Mouse (Mus musculus) hindbrain, embryonic 15.5 days (tissue): ENCODE results near the gene Nuak2. TPM values are rescaled to one million over a fixed set of nuclear protein-coding genes. Genes with fewer than 3 reads are reported as not detected.

Source experiments
- ATAC-seq: fragments of 200-750 bp; cut with Nextera tagmentation; 2 replicates; pipeline ENCODE4 v1.8.0; 2017; ENCODE audit warnings: low read depth, moderate number of reproducible peaks, moderate TSS enrichment; ENCODE audit not compliant: low FRiP score
- H3K27ac ChIP-seq: fragments of 300-500 bp; sonication (generic); replicated peaks from 2 replicates; pipeline ENCODE4 v1.5.1; 2015; ENCODE audit warnings: mild to moderate bottlenecking, inconsistent platforms
- H3K27me3 ChIP-seq: fragments of 300-500 bp; sonication (generic); 2 replicates; pipeline ENCODE4 v1.6.1; 2015; ENCODE audit warnings: control low read depth, inconsistent platforms
- H3K36me3 ChIP-seq: fragments of 300-500 bp; sonication (generic); 2 replicates; pipeline ENCODE4 v1.6.1; 2015; ENCODE audit warnings: control low read depth, inconsistent platforms
- H3K4me1 ChIP-seq: fragments of 300-500 bp; sonication (generic); replicated peaks from 2 replicates; pipeline ENCODE4 v1.6.1; 2015; ENCODE audit warnings: control low read depth, inconsistent platforms
- H3K4me2 ChIP-seq: fragments of 300-500 bp; sonication (generic); 2 replicates; pipeline ENCODE4 v1.6.1; 2015; ENCODE audit warnings: moderate library complexity, mild to moderate bottlenecking, inconsistent platforms
- H3K4me3 ChIP-seq: fragments of 300-500 bp; sonication (generic); 2 replicates; pipeline ENCODE4 v1.5.1; 2015; ENCODE audit warnings: mild to moderate bottlenecking, inconsistent platforms
- H3K9ac ChIP-seq: fragments of 300-500 bp; sonication (generic); 2 replicates; pipeline ENCODE4 v1.6.1; 2015; ENCODE audit warnings: inconsistent platforms
- H3K9me3 ChIP-seq: fragments of 300-500 bp; sonication (generic); 2 replicates; pipeline ENCODE4 v1.6.1; 2016; ENCODE audit warnings: control low read depth, inconsistent platforms
- WGBS: fragments of 180-500 bp; shearing (Covaris S2); methylation state at CpG from one replicate; pipeline ENCODE4 v1.1.7; 2015; 5-methylcytosine and 5-hydroxymethylcytosine counted together
- polyA plus RNA-seq: library from polyadenylated mRNA; unstranded; fragments of >200 nt; fragmentation: Nextera tagmentation; extraction: Ambion mirVana; gene quantifications from 2 replicates; pipeline ENCODE4 v1.2.1, GENCODE M21; 2015

Gene Nuak2
- polyA plus RNA-seq, 1 experiment from 2014 or later = 12.9 TPM

DNA sequence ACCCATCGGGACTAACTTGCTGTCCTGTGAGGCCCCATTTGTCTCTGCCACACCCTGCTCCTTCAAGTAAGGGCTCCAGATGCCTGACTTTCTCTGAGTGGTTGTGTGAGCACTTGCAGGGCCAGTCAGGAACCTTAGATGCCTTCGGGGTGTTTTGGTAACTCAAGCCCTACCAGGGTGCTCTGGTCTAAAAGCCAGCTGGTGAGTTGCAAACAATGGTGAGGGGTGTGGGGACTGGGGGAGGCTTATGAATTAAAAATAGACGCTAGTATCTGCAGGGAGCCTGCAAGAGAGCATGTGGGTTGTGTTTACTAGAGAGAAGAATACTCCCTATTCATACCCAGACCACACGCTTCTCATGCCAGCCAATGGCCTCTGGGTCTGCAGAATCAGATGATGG lies 59.3 kb downstream of the Nuak2 start:
- no peak overlapping the region for H3K4me3 ChIP-seq
- H3K9me3 ChIP-seq = no peaks in the 10 kb centered on the region
- H3K36me3 ChIP-seq = peaks cover 11% of the 10 kb centered on the region
- no peak overlapping the region; the same call in 1 of the 2 replicates for H3K27ac ChIP-seq
- no peak overlapping the region for H3K9ac ChIP-seq
- ATAC-seq = no peak
- WGBS = 26% methylated on average over 4 of the region's 4 CpGs
- no peaks in the 10 kb centered on the region for H3K27me3 ChIP-seq
- peaks cover 69% of the 10 kb centered on the region for H3K4me1 ChIP-seq
- H3K4me2 ChIP-seq = no peak overlapping the region

DNA sequence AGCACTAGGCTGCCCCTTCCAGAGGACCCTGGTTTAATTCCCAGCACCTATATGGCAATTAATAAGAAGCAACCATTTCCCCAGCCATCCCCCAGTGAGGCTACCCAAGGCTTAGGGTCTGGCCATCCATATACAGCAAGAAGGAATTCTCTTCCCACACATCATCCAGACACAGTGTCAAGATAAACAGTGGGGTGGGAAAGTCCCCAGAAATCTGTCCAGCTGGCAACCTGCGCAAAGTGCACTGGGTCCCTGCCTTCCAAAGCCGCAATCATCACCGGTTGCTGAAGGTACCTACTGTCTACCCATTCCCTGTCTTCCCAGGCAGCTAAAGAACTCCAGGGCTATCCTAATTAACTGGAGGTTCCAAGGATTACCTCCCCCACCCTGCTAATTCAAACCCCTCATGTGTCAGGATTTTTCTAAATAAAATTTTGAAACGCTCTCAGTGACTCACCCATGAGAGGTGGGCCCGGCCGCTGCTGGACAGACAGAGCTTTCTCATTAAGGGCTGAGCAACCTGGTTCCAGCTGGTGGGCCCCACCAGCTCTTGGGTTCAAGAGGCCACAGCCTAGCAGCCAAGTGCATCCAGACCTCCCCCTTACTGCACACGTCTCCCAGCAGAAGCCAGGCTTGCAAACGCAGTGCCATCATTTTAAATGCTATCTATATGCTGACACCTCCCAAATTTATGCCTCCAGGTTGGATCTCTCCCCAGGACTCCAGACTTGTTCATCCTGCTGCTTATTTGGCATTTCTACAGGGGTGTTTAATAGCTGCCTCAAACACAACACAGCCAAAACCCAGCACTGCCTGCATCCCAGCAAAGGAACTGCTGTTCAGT lies 60.5 kb downstream of the Nuak2 start:
- no peaks in the 10 kb centered on the region for H3K9me3 ChIP-seq
- H3K4me2 ChIP-seq = no peak overlapping the region; the same call in 1 of the 2 replicates
- H3K4me3 ChIP-seq = no peak overlapping the region
- ATAC-seq = no peak
- WGBS = 66% methylated on average over 8 of the region's 8 CpGs
- peaks cover 15% of the 10 kb centered on the region for H3K36me3 ChIP-seq
- peaks cover 57% of the 10 kb centered on the region for H3K4me1 ChIP-seq
- H3K27me3 ChIP-seq = no peaks in the 10 kb centered on the region
- H3K27ac ChIP-seq = no peak overlapping the region; the same call in 1 of the 2 replicates
- H3K9ac ChIP-seq = no peak overlapping the region

DNA sequence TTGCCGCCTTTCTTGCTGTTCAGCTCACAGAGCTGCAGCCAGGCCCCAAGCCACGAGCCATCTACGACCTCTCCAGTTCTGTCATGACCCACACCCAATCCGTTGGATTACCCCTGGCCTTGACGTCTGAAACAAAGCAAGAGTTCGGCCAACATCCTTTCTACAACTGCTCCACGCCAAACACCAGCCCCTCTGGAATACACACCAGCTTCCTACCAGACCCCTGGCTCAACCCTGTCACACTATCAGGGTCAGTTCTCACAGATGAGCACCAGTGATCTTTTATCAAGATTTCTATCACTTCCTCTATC lies 61.1 kb downstream of the Nuak2 start:
- Histone ChIP-seq H3K4me1 (peaks cover 54% of the 10 kb centered on the region), H3K27me3 (no peaks in the 10 kb centered on the region), H3K9me3 (no peaks in the 10 kb centered on the region), H3K4me3 (no peak overlapping the region), H3K27ac (no peak overlapping the region; the same call in 1 of the 2 replicates), H3K36me3 (peaks cover 15% of the 10 kb centered on the region), H3K9ac (no peak overlapping the region), H3K4me2 (no peak overlapping the region; the same call in 1 of the 2 replicates)
- WGBS = 60% methylated on average over 7 of the region's 7 CpGs
- no peak for ATAC-seq

DNA sequence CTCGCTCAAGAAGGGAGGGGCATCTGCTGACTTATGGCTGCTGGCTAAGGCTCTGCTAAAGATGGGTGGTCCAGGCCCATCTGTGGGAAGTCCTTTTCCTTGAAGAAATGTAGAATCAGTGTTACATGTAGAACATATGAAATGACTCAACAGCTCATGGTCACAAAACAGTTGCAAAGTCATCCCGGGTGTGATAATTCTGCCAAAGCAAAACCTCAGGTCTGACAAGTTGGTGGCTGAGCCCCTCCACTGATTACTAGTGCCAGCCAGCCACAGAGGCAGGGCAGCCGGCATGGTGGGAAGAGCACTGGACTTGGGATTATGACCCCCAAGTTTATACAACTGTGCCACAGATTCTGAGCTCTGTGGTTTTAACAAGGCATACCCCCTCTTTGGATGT lies 61.9 kb downstream of the Nuak2 start:
- H3K9ac ChIP-seq = no peak overlapping the region
- no peak for ATAC-seq
- peaks cover 15% of the 10 kb centered on the region for H3K36me3 ChIP-seq
- 89% methylated on average over 3 of the region's 3 CpGs for WGBS
- no peaks in the 10 kb centered on the region for H3K9me3 ChIP-seq
- H3K27me3 ChIP-seq = no peaks in the 10 kb centered on the region
- no peak overlapping the region for H3K4me2 ChIP-seq
- no peak overlapping the region for H3K27ac ChIP-seq
- H3K4me1 ChIP-seq = peaks cover 47% of the 10 kb centered on the region
- no peak overlapping the region for H3K4me3 ChIP-seq

DNA sequence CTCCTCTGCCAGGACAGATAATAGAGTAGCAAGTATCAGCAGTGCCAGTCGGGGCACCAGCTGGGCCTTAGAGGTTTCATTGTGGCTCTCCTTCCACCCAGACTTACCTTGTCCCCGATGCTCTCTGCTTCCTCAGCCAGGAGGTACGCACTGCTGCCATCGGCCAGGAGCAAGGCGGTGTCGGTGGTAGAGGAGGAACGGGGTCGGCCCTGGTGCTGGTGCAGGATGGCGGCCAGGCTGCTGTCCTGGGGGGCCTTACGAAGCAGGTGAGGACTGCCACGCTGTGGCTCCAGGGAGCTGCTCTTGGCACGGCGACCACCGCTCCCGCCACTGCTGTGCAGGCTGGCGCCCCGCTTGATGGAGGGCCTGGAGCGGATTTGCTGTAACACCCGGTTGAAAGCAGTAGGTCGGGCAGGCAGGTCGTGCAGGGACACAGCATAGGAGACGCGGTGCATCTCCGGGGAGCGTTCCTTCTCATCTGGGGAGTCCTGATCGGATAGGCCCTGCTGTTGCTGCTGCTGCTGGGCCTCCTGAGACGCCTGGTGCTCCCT lies 64.7 kb downstream of the Nuak2 start:
- Histone ChIP-seq H3K27ac (no peak overlapping the region), H3K36me3 (peaks cover 15% of the 10 kb centered on the region), H3K9me3 (no peaks in the 10 kb centered on the region), H3K9ac (no peak overlapping the region), H3K4me2 (no peak overlapping the region), H3K27me3 (no peaks in the 10 kb centered on the region), H3K4me1 (peaks cover 37% of the 10 kb centered on the region), H3K4me3 (no peak overlapping the region)
- ATAC-seq = no peak
- WGBS = 80% methylated on average over 27 of the region's 27 CpGs

DNA sequence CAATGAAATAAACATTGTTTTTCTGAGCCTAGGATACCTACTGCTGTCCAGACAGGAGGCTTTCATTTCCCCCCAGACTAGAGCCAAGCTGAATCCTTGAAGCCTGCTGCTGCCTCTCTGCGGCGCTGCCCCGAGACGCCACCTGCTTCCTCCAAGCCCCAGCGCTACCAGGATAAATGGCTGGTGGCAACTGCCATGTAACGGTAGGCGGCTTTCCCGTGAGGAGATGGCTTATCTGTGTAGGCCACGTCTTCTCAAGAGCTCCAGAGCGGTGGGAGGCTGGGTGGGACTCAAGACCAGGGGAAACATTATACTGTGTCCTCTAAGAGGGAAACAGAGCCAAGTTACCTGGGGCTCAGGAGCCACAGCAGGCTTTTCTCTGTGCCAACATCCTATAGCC lies 66.0 kb downstream of the Nuak2 start:
- WGBS = 59% methylated on average over 10 of the region's 10 CpGs
- no peaks in the 10 kb centered on the region for H3K27me3 ChIP-seq
- H3K4me2 ChIP-seq = no peak overlapping the region
- no peak for ATAC-seq
- H3K4me1 ChIP-seq = peaks cover 40% of the 10 kb centered on the region
- peaks cover 15% of the 10 kb centered on the region for H3K36me3 ChIP-seq
- no peak overlapping the region for H3K4me3 ChIP-seq
- no peak overlapping the region for H3K9ac ChIP-seq
- H3K27ac ChIP-seq = no peak overlapping the region
- no peaks in the 10 kb centered on the region for H3K9me3 ChIP-seq

Other genes with a start within 250 kb of the Nuak2 start
- 6.9 and 7.3 TPM in 2 replicates for gene Mfsd4a, start 248.1 kb upstream of the Nuak2 start, polyA plus RNA-seq
- 1.00 and 1.1 TPM in 2 replicates for gene Cdk18, start 176.4 kb upstream of the Nuak2 start, polyA plus RNA-seq
- gene Lemd1, start 124.7 kb upstream of the Nuak2 start, polyA plus RNA-seq = 14.1 and 16.2 TPM in 2 replicates
- gene AC124108.1, start 124.7 kb upstream of the Nuak2 start, polyA plus RNA-seq = 2.7 and 2.8 TPM in 2 replicates
- 0.25 and 0.68 TPM in 2 replicates for gene Gm10188, start 86.4 kb upstream of the Nuak2 start, polyA plus RNA-seq
- gene Klhdc8a, start 17.5 kb upstream of the Nuak2 start, polyA plus RNA-seq = 8.7 and 9.5 TPM in 2 replicates
- gene Tmcc2, start 75.2 kb downstream of the Nuak2 start, polyA plus RNA-seq = 38.1 and 41.4 TPM in 2 replicates
- gene Dstyk, start 101.4 kb downstream of the Nuak2 start, polyA plus RNA-seq = 8.6 and 9.9 TPM in 2 replicates
- gene Rbbp5, start 161.2 kb downstream of the Nuak2 start, polyA plus RNA-seq = 41.4 and 43.8 TPM in 2 replicates
- 0.85 and 1.1 TPM in 2 replicates for gene Tmem81, start 190.1 kb downstream of the Nuak2 start, polyA plus RNA-seq
- gene Cntn2, start 227.1 kb downstream of the Nuak2 start, polyA plus RNA-seq = 28.2 and 47.0 TPM in 2 replicates